Mouse (Mus musculus) embryo, embryonic 11 days (tissue): Measurements from ENCODE around the gene Olfr532.
"Not testable (repeated sequence)": the region's sequence is repeated elsewhere in the genome, so short reads cannot be mapped to it uniquely, and the experiment has no call there.

Experiments used
- DNase-seq: peaks from one replicate; pipeline ENCODE4 v3.0.0-alpha.2; 2015

The Olfr532 gene

DNA sequence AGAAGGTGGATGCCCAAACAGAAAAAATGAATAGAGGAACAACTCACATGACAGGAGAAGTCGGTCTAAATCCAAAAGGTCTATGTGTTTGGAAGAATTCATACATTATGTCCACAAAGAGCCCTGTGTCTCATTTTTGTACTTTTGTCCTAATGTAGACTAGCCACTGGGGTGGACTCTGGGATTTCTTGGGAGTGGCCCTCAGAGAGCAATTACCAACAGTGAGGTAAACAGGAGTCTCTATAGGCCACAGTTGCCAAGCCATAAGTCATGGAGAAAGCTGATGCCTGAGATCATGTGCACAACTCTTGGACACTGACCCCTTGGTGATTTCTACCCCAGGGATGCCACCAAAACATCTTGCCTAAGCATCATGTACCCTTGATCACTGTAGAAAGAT is at the start of gene Olfr532:
TSS of gene Olfr532 (minus strand) at position 101 of the 400 bp plus-strand sequence.
- no peak for DNase-seq

DNA sequence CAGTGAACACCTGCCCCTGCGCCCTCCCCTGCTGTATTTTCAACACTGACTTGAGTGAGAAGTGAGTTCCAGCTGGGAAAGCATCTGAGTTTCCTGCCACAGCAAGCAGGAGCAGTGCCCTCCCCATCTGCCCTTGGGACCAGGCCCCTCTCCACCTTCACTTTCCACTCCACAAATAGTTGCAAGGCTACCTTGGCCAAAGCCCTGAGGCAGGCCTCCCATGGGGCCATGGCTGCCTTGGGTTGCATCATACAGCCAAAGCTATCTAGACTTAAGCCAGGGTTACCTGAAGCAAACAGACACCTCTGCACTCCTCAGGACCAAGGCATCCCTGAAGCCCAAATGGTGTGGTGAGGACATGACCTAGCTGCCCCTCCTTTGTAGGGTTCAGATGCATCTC is 41.6 kb upstream of the Olfr532 start, which contains the start of gene Olfr533:
TSS of gene Olfr533 (plus strand) at position 301 of the 400 bp plus-strand sequence.
- DNase-seq: not testable (repeated sequence)

DNA sequence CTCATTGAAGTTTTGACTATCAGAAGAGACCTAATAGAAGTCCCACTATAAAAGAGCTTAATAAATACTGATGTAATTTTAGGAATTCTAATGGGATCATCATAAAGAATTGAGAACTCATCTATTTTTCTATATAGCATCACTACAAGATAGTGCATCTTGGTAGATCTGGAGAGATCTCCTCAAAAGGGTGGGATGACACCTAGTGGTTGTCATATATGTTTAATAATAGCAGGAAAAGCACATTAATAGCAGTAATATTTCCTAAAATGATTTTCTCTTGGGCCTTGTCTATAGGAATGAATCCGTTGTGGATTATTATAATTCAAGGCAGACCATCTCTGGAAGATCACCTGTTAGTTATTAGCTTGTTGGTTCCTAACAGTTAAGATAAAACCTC is 21.7 kb upstream of the Olfr532 start:
- no peak for DNase-seq

DNA sequence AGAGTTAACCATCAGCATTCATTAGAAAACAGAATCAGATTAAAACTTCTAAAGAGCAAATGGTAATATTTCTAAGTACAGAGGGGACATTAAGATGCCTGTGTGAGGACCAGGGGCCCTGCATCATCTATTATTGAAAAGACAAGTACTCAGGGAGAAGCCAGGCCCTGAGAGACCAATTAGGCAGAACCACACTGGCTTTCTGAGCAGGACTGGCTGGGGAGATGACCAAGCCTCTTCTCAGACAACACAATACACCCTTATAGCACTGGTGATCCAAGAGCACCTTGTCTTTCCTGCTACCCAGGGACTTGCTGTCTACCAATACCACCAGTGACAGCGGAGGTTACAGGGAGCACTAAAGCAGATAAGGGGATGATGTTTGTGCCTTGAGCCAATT is 18.6 kb downstream of the Olfr532 start, which contains the start of gene Olfr531:
TSS of gene Olfr531 (minus strand) at position 101 of the 400 bp plus-strand sequence.
- no peak for DNase-seq

DNA sequence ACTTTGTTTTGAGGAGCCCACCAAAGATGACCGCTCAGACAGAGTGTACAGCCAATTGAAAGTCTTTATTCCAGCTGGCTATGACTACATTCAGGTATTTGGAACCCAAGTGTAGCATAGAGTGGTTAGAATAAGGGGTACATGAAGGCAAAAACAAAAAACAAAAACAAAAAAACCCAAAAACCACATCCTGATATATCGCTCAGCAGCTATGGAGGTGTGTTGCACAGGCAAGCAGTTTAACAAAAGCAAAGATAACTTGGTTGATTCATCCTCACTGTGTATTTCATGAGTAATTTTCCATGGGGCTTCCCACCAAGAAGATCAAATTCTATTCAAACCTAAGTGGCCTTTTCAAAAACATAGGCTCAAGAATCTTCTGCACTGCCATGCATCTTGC is 44.5 kb downstream of the Olfr532 start:
- no peak for DNase-seq

DNA sequence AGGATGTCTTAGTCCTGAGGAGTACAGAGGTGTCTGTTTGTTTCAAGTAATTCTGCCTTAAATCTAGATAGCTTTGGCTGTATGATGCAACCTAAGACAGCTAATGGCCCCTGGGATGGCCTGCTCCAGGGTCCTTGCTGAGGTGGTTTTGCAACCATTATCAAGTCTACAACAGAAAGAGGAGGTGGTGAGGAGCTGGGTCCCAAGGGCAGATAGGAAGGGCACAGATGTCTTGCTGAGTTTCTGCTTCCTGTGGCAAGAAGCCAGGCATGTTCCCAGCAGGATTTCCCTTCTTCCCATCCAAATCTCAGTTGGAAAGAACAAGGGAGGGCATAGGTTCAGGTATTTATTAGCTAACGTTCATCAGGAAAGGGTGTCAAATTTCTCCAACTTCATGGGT is 45.2 kb downstream of the Olfr532 start, which contains the start of gene Olfr530:
TSS of gene Olfr530 (minus strand) at position 101 of the 400 bp plus-strand sequence.
- DNase-seq: no peak

DNA sequence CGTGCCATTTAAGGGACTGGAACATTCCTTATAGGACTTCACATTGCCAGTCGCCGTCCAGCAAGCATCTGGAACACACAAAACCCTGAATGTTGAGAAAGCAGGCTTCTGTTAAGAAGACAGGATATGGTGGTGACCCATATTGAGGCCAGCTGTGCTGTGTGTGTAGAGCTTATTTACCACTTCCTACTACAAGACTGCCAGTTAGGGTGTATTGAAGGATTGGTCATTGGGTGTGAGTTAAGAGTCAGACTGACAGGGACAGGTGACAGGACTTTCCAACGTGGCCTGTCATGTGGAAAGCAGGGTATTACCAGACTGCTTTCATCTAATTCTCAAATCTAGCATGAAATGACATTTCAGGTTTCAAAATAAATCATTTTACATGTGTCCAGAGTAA is 47.1 kb downstream of the Olfr532 start:
- DNase-seq: no peak
